Mouse (Mus musculus) gastrocnemius, postnatal 4 days (tissue): ENCODE data around the gene Ccdc153. TPM values are rescaled to one million over a fixed set of nuclear protein-coding genes. Genes with fewer than 3 reads are reported as not detected.
A peak's percentile ranks its signal among the peaks of the same experiment; 100 is the strongest.

Experiments
- DNase-seq, 2 experiments: peaks; one replicate each; pipeline ENCODE4 v3.0.0; 2021 to 2022; ENCODE audit warnings: low spot score in 2 of 2, mixed read lengths in 2 of 2
- total RNA-seq, 2 experiments: library from RNA; stranded (reverse); gene quantifications; 2 replicates each; pipeline ENCODE4 v1.2.3; 2021

Gene Ccdc153
- total RNA-seq, 2 experiments from 2014 or later = not detected

DNA sequence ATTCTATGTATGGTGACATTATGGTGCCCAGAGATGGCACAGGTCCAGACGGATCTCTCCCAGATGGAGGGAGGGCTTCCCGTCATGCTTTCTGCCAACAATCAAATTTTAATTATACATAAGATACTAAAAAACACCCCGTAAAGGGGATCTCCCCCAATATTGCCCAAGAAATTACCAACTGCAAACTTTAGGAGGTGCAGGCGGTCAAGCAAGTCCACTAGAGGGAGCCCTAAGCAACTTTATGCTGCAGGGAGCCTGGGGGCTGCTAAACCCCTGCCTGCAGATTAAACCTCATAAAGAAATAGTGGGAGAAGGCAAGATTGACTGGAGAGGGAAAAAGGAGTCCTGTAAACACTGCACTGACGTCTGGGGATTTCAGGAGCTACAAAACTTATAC, 1.0 kb upstream of the Ccdc153 start:
- peak in 1 of 2 experiments; percentile 54 for DNase-seq

DNA sequence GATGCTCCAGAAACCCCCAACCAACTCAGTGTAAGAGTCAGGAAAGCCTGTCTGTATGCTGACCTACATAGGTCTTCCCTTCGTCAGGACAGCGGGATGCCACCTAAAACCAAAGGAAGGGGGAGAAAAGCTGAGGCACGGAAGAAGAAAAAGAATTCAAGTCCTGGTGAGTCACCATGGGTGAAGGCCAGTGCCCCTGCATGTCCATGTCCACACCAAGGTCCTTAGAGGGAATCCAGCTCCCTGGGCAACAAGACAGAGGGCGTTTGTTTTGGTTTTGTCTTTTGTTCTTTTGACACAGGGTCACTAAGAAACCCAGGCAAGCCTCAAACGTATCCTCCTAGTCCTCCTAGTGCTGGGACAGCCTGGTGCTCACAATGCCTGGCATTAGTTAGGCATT, 435 bp downstream of the Ccdc153 start:
- no peak for DNase-seq

DNA sequence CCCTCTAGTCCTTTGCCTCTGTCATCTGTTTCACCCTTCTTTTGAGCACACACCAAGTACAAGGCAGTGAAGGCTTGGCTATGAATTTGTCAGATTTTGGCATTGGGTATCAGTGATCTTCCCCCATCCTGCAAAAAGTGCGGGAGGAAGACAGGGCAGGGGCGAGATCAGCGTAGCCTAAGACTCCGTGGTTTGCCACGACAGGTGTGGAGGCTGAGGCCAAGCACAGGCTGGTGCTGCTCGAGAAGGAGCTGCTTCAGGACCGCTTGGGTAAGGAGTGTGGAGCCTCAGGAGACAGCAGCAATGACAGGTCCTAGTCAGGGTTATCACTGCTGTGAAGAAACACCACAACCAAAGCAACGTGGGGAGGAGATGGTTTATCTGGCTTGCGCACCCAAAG, 942 bp downstream of the Ccdc153 start:
- no peak for DNase-seq

DNA sequence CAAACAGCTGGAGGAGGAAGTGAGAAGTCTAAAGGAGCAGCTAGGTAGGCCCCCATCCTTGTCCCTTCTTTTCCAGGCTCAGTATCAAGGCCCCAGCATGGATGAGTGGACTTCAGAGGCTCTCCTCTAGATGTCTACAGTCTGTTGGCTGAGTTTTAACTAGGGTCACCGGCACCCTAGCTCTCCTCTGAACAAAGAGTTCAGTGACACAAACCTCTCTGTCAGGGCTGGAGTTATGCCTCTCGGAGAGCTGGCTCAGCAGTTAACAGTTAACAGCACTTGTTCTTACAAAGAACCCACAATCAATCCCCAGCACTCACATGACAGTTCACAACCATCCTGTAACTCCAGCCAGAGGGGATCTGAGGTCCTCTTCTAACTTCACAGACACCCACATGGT, 3.1 kb downstream of the Ccdc153 start:
- DNase-seq = no peak

DNA sequence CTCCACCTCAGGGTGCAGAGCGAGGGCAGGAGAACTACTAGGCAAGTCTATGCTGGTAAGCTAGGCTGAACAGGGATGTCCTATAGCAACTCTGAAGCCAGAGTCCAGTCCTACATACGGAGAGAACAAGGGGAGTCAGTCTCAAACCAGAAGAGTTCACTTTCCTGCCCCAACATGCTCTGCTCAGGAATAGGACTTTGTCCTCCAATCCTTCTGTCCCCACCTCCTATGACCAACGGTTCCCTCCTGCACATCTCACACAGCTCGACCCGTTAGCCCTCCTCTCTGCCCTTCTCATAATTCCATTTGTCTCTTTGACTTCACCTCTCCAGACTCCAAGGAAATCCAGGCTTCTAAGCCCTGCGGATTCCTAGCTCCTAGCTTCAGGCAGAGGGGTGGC, 7.4 kb downstream of the Ccdc153 start:
- no peak for DNase-seq

DNA sequence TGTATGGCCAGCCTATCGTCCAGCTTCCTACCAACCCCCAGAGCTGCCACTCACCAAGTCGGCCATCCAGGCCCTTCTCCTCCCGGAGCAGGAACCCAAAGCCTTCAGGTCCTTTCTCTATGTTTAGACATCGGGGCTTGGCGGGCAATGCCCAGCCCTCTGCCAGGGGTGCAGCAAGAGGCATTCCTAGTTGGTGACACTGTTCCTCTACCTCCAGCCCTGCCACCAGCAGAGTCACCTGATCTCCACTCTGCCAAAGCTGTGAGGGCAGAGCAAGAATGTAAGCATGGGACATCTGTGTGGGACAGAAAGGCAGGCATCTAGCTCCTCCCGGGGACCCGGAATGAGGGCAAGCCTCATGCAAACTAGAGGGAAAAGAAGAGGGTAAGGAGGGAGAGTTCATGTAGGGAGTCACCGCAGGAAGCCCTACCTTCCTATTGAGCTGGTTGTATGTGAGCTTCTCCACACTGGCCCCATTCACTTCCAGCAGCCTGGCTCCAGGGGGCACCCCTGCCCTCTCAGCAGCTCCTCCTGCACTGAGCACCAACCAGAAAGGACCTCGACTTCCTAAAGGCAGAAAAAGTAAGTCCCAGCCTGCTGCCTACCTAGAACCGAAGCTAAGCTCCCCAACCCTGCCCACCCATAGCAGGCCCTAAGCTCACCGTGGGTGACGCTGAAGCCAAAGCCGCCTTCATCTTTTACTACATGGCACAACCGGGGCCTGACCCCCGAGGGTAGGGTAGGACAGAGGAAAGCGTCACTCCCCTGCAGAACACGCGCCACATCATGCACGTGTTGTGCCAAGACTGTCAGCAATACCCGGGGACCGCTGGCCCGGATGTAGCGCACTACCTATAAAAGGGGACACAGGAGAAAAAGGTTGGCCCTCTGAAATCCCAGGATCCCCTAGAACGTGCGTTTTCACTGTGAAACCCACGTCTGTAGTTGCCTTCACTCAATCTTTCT, 9.0 kb downstream of the Ccdc153 start:
- DNase-seq = peak in 1 of 2 experiments; percentile 53

DNA sequence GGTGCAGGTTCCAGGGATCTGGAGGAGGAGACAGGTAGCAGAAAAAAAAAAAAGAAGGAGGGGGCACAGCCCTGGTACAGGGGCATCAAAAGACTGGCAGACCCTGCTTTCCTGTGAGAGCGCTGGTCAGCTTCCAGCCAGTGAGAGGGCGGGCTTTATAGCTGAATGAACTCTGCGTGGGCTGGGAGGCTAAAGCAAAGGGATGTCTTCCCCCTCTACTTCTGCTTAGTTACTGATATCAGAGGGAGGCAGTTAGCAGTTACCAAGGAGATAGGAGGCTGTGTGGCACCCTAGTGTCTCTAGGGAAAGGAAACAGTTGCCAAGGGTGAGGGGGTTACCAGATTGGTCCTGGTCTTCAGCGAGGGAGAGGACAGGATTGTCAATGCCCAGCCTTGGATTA, 10.0 kb downstream of the Ccdc153 start:
- DNase-seq = no peak

DNA sequence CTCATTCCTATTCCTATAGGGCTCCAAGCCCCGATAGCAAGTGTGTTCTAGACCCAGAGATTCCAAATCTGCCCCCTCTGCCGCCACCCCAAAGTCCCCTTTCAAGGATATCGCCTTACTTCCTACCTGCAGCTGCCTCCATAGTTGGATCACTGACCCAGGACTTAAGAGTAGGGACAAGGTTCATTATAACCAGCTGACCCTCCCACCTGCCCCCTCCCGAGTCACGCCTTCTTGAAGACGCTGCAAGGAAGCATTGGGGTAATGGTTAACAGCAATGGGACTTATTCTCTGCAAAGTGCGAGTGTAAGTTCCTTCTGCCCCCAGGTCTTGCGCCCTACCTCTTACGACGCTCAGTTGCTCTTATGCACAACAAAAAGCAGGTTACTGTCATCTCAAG, 10.8 kb downstream of the Ccdc153 start, which contains the start of gene Pdzd3:
TSS of gene Pdzd3 (minus strand) at position 158 of the 400 bp plus-strand sequence.
- no peak for DNase-seq

DNA sequence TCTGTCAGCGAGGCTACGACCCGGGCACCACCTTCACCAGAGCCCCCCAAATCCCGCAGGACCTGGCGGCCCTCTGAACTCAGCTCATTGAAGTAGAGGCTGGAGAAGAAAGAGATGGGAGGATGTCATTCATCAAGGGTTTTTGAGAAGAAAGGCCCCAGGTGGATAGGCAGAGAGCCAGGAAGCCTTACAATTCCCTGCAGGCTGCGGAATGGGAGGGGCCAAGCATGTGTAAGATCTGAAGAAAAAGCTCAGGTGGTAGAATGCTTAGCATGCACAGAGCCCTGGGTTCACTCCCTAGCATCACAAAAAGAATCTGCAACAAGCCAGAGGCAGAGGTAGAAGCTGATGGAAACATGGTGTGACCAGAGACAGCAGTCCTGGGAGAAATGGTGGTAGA, 13.0 kb downstream of the Ccdc153 start:
- no peak for DNase-seq

DNA sequence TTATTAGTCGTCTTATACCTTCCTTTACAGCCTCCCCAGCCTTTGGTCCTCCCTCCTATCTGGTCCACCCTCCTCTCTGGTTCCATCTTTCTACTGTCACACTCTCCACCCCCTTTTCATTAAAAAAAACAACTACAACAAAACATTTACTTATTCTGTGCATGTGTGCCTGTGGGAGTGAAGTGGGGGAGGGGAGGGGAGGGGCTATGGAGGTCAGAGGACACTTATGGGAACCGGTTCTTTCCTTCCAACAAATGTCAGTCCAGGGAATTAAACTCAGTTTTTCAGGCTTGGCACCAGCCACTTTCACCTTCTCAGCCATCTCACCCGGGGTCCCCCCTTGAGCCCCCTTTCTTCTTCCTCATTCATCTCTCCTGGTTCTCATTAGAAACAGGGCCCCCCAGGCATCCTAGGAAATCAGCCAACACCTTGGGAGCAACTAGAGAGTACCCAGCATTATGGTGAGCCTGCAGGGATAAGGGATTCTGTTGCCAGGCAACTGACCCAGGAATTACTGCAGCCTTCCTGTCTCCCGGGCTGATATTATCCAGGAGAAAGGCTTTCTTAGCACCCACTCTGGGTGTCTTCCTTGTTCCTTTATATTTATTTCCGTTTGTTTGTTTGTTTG, 14.1 kb downstream of the Ccdc153 start:
- DNase-seq = no peak

DNA sequence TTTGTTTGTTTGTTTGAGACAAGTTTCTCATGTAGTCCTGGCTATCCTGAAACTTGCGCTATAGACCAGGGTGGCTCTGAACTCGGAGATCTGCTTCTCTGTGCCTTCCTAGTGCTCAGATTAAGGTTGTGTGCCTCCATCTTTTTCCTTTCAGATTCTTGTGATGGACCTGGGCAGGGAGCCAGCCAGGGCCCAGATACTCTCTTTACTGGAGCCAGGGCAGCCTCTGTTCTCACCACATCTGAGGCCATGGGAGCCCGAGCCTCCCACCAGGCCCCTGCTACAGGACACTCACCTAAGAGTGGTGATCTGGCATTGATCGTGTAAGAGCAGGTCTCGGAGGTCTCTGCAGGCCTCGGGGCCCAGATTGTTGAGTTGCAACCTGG, 14.7 kb downstream of the Ccdc153 start:
- no peak for DNase-seq

DNA sequence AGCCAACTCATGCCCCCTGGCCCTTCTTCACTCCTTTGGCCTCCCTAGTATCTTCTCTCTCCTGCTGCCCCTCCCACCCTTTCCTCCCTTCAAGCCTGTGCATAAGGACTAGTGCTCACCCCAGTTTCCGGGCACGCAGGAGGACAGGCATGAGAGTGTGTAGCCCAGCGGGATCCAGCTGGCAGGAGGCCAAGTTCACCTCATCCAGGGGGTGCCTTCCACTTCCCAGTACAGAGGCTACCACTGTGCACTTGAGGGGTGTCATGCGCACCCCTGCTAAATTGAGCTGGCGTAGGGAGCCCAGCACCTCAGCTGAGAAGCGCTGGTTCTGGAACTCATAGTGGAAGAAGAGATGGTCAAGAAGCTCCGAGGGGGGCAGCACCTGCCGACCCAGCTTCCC, 15.7 kb downstream of the Ccdc153 start:
- no peak for DNase-seq

DNA sequence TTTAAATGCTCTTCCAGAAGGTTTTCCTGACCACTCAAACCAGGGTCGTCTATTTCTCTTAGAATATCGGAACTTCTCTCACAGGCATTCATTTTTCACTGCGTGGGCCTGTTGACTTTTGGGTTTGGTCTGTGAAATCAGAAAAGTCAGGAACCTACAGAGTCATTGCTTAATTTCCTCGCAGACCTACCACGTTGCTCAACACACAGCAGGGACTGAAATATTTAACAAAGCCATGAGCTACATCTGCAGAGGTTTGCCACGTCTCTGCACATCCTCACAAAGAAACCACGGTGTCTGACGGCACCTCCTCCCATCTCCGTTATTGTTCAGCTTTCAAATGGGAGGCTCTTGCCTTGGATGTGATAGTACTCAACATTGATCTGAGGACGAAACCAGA, 18.5 kb downstream of the Ccdc153 start:
- no peak for DNase-seq

DNA sequence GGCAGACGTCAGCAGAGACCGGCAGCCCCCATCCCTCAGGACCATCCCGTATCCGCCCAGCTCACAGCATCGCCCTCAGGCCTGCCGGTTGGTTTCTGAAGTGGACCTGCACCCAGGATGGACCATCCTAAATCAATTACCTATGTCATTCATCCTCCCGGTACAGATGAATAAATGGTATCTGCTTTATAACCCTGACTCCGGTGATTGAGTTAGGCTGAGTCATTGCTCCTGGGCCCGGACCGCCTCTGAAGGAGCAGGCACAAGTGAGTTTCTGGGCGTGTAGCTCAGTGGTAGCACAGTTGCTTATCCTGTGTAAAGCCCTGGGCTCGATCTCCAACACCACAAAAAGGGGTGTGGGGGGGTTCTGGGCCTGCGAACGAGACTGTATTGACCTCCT, 20.9 kb downstream of the Ccdc153 start:
- no peak for DNase-seq

DNA sequence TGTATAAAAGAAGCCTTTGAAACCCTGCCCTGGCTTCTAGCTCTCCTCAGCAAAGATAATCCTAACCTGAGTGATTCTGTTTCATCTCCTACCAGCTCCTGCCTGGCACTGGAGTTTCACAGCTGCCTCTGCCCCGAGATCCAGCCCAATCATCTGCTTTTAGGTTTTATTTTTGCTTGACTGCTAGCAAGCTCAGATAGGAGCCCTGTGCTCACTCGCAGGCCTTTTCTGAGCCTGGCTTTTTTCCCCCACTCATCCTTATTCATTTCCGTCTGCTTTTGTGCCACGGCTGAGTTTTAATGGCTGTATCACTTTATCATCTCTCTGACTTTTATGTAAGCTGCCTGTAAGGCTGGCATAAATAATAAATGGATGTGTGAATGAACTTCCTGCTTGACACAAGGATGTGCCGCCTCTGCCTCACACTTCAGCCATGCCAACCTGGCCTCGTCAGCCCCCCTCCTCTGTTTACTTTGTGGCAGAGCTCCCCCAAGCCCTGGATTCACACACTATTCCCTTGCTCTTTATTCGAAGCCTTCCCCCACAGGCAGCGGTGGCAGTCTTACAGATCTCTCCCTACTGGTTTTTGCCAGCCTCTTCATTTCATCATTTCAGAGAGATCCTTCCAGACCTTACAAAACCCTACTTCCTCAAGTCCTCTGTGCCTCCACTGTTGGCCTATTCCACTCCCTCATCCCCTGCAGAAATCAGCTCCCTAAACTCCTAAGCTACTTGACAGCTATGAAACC, 26.2 kb downstream of the Ccdc153 start:
- DNase-seq = no peak

DNA sequence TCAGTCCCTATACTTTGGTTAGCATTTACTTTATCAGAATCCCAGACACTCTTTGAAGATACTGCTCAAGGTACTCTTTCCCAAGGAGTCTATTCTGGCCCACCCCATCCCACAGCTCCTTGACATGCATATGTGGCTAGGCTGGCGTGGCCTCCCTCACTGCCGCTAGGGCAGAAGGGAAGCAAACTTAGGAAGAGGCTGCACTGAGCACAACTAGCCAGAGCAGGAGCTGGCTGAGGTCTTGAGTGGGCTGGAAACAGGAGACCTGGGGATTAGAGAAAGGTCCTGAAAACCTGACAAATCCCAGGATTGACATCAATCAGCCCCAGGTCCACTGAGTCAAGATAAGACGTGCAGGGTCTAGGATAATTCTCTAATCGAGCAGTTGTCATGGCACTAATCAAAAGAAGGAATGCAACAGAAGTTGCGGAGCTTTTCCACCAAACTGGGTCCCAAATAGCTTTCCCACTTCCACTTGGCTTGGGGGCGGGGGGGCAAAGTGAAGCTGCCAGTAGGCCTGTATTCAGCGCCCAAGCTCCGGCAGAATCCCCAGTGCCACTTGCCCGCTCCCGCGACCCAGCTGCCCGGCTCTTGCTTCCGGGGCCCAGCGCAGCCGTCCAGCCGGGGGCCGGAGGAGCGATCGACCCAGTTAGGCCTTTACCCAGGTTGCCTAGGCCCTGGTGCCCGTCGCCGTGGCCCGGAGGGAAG, 27.0 kb downstream of the Ccdc153 start:
- DNase-seq = peak in 1 of 2 experiments; percentile 51

DNA sequence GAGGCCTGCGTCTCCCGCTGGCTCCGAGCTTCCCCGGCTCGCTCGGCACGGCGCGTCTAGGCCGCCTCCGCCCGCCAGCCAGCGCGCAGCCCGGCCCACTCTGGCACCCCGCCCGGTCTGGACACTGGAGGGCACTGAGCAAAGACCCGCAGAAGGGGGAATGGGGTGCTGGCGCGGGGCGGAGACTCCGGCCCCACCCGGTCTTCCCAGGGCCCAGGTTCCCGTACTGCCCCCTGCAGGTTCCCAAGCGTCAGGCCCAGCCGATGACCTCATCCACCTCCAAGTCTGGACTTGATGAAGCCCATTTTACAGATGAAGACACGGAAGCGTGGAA, 27.5 kb downstream of the Ccdc153 start:
- peak; percentile 92 to 93 for DNase-seq

DNA sequence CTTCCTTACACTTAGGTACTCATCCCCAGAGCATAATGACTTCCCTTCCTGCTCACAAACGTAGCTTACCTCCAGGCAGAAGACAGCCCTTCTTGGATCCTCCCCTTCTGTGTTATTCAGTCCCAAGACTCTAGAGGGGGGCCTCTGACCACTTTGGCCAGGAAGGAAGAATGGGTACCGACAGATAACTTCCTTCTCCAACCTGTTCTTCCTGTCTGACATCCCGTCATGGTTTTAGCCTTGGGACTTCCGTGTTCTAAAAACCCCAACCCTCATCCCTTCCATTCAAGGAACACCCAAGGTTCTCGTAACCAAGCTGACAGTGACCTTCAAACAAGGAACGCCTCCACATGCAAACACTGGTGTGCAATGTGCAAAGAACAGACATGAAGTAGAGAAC, 28.0 kb downstream of the Ccdc153 start, which contains the start of gene Nlrx1:
TSS of gene Nlrx1 (minus strand) at position 168 of the 400 bp plus-strand sequence.
- DNase-seq = no peak

DNA sequence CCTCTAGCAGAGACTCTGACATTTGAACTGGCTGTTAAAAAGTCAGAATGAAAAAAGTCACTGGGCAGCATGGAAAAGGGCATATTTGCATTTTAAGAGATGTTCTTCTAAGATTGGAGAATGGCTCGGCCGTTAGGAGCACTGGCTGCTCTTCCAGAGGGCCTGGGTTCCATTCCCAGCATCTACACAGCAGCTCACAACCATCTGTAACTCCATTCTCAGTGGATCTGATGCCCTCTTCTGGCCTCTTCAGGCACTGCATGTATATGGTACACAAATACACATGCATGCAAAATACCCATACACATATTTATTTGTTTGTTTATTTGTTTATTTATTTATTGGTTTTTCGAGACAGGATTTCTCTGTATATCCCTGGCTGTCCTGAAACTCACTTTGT, 28.6 kb downstream of the Ccdc153 start:
- DNase-seq = no peak

DNA sequence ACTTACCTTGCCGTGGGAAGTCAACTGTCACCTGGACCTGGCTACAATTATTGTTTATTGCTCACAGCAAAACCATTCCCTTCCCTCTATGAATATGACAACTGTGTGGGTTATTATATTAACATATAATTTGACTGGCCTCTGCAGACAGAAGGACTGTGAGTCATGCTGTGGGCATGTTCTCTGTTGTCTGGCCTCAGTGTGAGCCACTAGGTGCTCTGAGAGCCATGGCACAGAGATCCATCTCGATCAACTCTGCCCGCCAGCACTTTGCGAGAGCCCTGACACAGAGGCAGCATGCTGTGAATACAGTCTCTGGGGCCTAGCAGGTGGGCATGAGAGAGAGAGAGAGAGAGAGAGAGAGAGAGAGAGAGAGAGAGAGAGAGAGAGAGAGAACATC, 29.5 kb downstream of the Ccdc153 start:
- no peak for DNase-seq

DNA sequence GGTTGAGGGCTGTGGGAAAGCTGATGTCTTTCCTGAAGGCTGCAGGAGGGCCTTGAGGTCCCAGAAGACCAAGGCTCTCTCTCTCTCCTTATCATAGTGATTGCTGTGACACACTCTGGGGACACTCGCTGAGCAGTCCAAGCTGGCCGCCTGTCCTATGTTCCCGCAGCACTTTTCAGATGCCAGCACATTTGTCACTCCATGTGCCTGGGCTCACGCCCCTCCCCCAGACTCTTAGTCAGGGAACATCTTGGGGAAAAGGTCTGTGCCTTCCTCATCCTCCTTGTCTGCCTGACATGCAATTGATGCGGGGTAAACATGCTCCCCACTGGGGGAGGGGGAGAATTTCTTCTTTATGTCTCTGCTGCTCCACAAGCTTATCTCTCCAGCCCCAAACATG, 42.7 kb downstream of the Ccdc153 start:
- DNase-seq = no peak
